Mouse (Mus musculus) small intestine, adult 2 months (tissue): Measurements from ENCODE around the gene Mex3b. TPM values are rescaled to one million over a fixed set of nuclear protein-coding genes. Genes with fewer than 3 reads are reported as not detected.

ENCODE experiments used
- H3K27ac ChIP-seq: fragments of 200-500 bp; 2 replicates; pipeline ENCODE4 v1.5.1; 2012; ENCODE audit warnings: low read depth, low read length, control low read depth, inconsistent platforms; ENCODE audit not compliant: insufficient read depth
- H3K27me3 ChIP-seq: fragments of 200-500 bp; 2 replicates; pipeline ENCODE4 v1.6.1; 2012; ENCODE audit warnings: mild to moderate bottlenecking, moderate library complexity, low read length, inconsistent platforms; ENCODE audit not compliant: control insufficient read depth, insufficient read depth
- H3K36me3 ChIP-seq: fragments of 200-500 bp; 2 replicates; pipeline ENCODE4 v1.6.1; 2012; ENCODE audit warnings: mild to moderate bottlenecking, low read length, control low read depth, inconsistent platforms; ENCODE audit not compliant: control insufficient read depth, insufficient read depth
- H3K4me1 ChIP-seq: fragments of 200-500 bp; 2 replicates; pipeline ENCODE4 v1.6.1; 2012; ENCODE audit warnings: low read length, inconsistent platforms, mixed read lengths; ENCODE audit not compliant: control insufficient read depth, insufficient read depth, insufficient read length
- H3K4me3 ChIP-seq: fragments of 200-500 bp; 2 replicates; pipeline ENCODE4 v1.5.1; 2012; ENCODE audit warnings: low read depth, mild to moderate bottlenecking, control low read depth, inconsistent platforms, low read length, moderate library complexity
- CTCF ChIP-seq: fragments of 200-500 bp; IDR thresholded peaks from 2 replicates; pipeline ENCODE4 v1.5.1; 2012; ENCODE audit warnings: low read depth, mild to moderate bottlenecking, control low read depth, inconsistent platforms, low read length, moderate library complexity, mixed read lengths; ENCODE audit not compliant: insufficient replicate concordance, insufficient read length; ENCODE audit errors: extremely low read depth
- POLR2A ChIP-seq: fragments of 200-500 bp; IDR thresholded peaks from 2 replicates; pipeline ENCODE4 v1.6.1; 2012; ENCODE audit warnings: low read depth, mild to moderate bottlenecking, control low read depth, inconsistent platforms, low read length, moderate library complexity
- WGBS: fragments of 180-500 bp; shearing (Covaris S2); methylation state at CpG from one replicate; pipeline ENCODE4 v1.1.7; 2018; 5-methylcytosine and 5-hydroxymethylcytosine counted together
- polyA plus RNA-seq: library from polyadenylated mRNA; depleted of rRNA; stranded (reverse); fragments of >200 nt; gene quantifications from 2 replicates; pipeline ENCODE4 v1.2.3, GENCODE M21; 2012

The Mex3b gene
- polyA plus RNA-seq, 1 experiment = 6.3 TPM

- 7% methylated on average over 56 of the region's 56 CpGs for WGBS
- no peaks in the 10 kb centered on the region for H3K27me3 ChIP-seq
Observed at GRCm38 (mm10) chr7:82868309-82869230, 1.4 kb downstream of the Mex3b start.

GRCm38 (mm10) chr7:82869231-82870147 is 2.4 kb downstream of the Mex3b start:
- H3K36me3 ChIP-seq = no peaks in the 10 kb centered on the region
- H3K27me3 ChIP-seq = no peaks in the 10 kb centered on the region
- peaks cover 18% of the 10 kb centered on the region for H3K4me1 ChIP-seq
- H3K4me3 ChIP-seq = peak overlapping the region; percentile 95
- TF ChIP-seq POLR2A (no peak), CTCF (no peak)
- H3K27ac ChIP-seq = no peak overlapping the region
- 62% methylated on average over 56 of the region's 56 CpGs for WGBS

More at GRCm38 (mm10) chr7:82868309-82869230, 1.4 kb downstream of the Mex3b start:
- no peak for TF ChIP-seq POLR2A
- no peak for TF ChIP-seq CTCF
- H3K27ac ChIP-seq = no peak overlapping the region
- no peaks in the 10 kb centered on the region for H3K36me3 ChIP-seq
- H3K4me3 ChIP-seq = peak overlapping the region; percentile 95
- peaks cover 18% of the 10 kb centered on the region for H3K4me1 ChIP-seq

- Histone ChIP-seq H3K27ac (no peak overlapping the region), H3K36me3 (no peaks in the 10 kb centered on the region), H3K4me3 (peak overlapping the region; percentile 6; the same call in 1 of the 2 replicates), H3K4me1 (peaks cover 16% of the 10 kb centered on the region), H3K27me3 (no peaks in the 10 kb centered on the region)
- TF ChIP-seq POLR2A = no peak
- TF ChIP-seq CTCF = no peak
- WGBS = 81% methylated on average over 18 of the region's 18 CpGs
Observed at GRCm38 (mm10) chr7:82870148-82870513, 3.0 kb downstream of the Mex3b start.

- no peak overlapping the region for H3K4me3 ChIP-seq
- H3K27me3 ChIP-seq = 0 out of 2 replicates have a peak, but pooled peaks cover 2% of the 10 kb centered on the region
- 52% methylated on average over 5 of the region's 5 CpGs for WGBS
- no peak overlapping the region for H3K27ac ChIP-seq
- peaks cover 3% of the 10 kb centered on the region; the same call in 1 of the 2 replicates for H3K4me1 ChIP-seq
- TF ChIP-seq POLR2A = no peak
- H3K36me3 ChIP-seq = no peaks in the 10 kb centered on the region
Observed at GRCm38 (mm10) chr7:82876551-82876950, 9.4 kb downstream of the Mex3b start.

GRCm38 (mm10) chr7:82880016-82880415 is 12.9 kb downstream of the Mex3b start:
- no peaks in the 10 kb centered on the region for H3K36me3 ChIP-seq
- H3K4me1 ChIP-seq = no peaks in the 10 kb centered on the region
- 0 out of 2 replicates have a peak, but pooled peaks cover 2% of the 10 kb centered on the region for H3K27me3 ChIP-seq
- no peak overlapping the region for H3K4me3 ChIP-seq
- WGBS = 88% methylated on average over 5 of the region's 5 CpGs
- TF ChIP-seq POLR2A (no peak), CTCF (no peak)
- no peak overlapping the region for H3K27ac ChIP-seq

GRCm38 (mm10) chr7:82880700-82881099 is 13.6 kb downstream of the Mex3b start:
- no peak overlapping the region for H3K27ac ChIP-seq
- no peaks in the 10 kb centered on the region for H3K4me1 ChIP-seq
- WGBS = 80% methylated on average over 5 of the region's 5 CpGs
- no peak overlapping the region for H3K4me3 ChIP-seq
- no peaks in the 10 kb centered on the region for H3K36me3 ChIP-seq
- H3K27me3 ChIP-seq = 0 out of 2 replicates have a peak, but pooled peaks cover 2% of the 10 kb centered on the region
- TF ChIP-seq CTCF (peak; percentile 20; the same call in 1 of the 2 replicates), POLR2A (no peak)
